Mouse (Mus musculus) lung, postnatal 4 days (tissue): Measurements from ENCODE around the gene Gsk3a.
A peak's percentile ranks its signal among the peaks of the same experiment; 100 is the strongest.

ENCODE experiments used
- DNase-seq, 2 experiments: peaks; one replicate each; pipeline ENCODE4 v3.0.0; 2021

Gene Gsk3a

GRCm38 (mm10) chr7:25219756-25220456 is 17.7 kb downstream of the Gsk3a start:
- DNase-seq: peak; percentile 95 to 96

DNA sequence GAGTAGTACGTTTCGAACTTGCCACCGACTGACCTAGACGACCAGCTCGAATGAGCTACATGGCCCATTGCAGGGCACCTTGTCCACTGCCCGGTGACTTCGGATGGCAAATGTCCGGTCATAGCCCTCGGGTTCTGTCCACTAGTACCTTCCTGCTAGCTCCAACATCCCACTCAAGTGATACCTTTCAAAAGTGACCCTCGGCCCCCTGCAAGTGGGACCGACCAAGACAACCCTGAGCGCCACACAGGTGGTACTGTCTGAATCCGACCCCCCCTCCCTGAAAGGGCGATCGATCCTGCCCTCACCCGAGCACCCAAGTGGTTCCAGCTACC is 18.3 kb downstream of the Gsk3a start:
- no peak for DNase-seq

- DNase-seq: peak; percentile 59 to 61
These were observed 18.8 kb downstream of the Gsk3a start for GRCm38 (mm10) chr7:25218705-25219415.

DNA sequence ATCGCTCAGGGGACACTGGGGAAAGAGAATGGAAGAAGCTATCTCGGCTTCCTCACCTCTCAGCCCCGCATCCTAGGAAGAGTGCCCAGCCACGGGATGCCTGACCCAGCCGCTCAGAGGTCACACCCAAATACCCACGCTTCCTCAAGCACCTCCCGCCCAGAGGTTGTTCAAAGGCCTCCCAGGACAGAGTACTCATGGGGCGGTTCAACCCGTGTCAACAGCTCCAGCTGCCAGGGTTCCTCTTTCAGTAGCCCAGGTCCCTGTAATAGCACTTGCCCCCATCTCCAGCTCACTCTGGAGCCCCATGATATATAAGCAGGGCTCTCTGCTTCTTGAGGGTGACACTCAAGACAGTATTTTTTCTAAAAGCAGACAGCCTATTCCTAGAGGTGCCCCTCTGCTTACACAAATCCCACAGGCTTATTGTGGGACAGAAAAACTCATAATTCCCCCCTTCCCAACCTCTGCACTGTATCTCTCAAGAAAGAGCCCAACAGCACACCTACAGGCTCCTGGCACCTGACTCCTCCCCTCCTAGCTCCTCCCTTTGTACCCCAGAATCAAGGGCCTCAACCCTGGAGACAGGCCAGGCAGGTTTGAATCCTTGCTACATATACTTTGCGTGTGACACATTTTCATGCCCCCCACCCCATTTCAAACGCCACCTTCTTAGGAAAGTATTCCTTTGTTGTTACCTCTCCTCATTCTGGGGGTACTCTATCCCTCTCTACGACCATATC is 19.8 kb downstream of the Gsk3a start:
- peak; percentile 38 to 50 for DNase-seq

GRCm38 (mm10) chr7:25214172-25214571 is 23.5 kb downstream of the Gsk3a start:
- DNase-seq: no peak

DNA sequence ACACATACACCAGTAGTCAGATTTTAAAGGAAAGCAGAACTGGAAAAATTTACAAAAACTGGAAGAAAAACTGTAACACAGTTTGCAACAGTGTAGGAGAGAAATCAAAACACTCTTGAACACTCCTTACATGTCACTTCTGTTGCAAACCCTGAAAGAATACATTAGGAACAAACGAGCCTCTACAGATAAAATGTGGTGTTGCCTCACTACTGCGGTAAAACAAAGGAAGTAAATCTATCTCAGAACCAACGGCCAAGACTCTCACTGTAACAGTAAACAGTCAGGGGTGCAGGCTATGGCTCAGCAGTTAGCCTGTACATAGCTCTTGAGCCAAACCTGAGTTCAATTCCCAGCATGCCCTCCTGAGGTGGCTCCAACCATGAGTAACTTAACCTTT is 24.6 kb downstream of the Gsk3a start:
- no peak for DNase-seq

GRCm38 (mm10) chr7:25210482-25210881 is 27.2 kb downstream of the Gsk3a start:
- no peak for DNase-seq

DNA sequence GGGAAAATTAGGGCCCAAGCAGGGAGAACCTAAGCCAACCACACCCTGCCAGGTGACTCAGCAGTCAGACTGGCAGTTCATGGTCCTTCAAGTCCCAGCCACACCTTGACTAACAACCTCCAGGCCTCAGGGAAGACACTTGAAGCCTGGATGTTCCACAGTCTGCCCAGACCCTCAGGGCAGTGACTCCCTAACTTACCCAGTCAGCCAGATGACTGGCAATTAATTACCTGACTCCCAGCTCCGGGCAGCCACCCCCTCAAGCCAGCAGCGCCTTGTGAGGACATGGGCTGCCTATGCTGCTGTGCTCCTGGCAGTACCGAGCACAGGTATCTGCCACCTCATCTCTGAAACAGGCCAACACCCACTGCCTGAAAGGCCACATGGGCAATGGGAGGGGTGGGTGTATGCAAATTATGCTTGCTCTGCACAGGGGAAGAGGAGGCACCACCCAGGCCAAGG is 28.5 kb downstream of the Gsk3a start:
- no peak for DNase-seq

DNA sequence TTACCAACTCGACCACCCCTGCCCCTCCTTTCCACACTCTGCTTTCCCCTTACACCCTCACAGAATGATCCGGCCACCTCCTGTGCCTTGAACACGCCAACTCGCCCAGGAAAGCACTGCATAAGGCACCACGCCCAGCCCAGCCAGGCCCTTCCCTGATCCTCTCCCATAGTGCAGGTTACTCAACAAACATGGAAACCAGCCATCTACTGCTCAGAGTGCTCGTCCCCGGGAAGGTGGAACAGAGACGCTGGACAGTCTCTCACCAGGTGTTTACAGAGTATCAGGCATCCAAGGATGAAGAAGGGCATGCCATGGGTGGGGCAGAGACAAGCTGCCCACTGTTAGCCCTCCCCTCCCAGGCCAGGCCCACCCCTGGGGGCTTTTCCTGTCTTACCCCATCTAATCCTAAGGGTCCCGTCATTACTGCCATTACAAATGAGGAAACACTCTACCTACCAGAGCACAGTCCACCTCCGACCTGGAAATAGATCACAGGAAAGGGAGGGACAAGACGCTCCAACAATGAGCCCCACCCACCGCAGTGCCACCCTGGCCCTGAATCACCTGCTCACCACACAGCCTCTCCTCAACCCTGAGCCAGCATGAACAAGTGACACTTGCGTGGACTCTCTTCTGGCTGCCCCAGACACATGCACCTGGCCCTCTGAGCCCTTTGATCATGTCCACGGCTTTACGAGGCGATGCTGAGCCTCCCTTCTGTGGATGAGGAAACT is 31.4 kb downstream of the Gsk3a start:
- peak in 1 of 2 experiments; percentile 21 for DNase-seq

DNA sequence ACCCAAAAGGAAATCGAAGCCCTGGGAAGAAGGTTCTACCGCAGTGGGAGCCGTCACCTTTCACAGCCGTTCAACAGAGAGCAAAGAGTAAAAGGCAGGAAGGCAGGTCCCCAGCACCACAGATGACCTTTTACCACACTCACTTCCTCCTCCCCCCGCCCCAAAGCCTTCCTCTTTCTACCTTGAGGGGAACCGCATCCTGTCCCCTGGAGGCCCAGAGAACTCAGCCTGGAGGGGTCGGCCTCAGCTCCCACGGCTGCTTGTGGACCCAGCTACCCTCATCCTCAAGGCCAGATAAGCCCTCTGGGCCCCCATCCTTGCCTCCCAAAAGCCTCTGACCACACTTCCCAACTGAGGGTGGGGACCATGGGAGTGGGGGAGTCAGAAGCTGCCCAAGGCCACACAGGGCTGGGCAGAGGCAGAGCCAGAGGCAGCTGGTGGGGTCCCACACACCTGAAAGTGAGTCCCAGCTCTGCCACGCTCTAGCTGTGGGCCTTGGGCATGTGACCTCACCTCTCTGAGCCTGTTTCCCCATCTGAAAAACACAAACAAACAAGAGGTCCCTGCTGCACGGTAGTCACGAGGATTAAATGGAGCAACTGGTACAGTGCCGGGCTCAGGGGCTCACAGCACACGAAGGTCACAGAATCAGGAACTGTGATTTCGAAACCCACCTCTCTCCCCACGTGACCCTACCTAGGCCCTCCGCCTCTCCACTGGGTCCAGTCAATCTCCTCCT is 32.1 kb downstream of the Gsk3a start:
- DNase-seq: peak; percentile 55 to 56

DNA sequence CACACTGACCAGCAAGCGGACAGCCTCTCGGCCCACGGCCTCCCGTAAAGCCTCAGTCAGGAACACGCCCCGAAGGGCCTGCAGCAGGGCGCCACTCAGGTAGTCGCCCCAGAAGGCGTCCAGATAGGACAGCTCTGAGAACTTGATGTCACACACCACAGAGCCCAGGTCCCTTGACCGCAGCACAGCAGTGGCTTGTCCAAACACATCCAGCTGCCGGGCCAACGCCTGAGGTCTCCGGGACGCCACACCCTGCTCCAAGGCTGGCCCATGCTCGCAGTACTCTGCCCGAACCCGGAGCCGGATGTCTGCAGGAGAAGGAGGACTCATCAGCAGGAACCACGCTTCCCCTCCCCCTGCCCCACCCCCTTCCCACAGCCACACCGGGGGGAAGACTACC is 34.0 kb downstream of the Gsk3a start:
- peak in 1 of 2 experiments; percentile 7 for DNase-seq

DNA sequence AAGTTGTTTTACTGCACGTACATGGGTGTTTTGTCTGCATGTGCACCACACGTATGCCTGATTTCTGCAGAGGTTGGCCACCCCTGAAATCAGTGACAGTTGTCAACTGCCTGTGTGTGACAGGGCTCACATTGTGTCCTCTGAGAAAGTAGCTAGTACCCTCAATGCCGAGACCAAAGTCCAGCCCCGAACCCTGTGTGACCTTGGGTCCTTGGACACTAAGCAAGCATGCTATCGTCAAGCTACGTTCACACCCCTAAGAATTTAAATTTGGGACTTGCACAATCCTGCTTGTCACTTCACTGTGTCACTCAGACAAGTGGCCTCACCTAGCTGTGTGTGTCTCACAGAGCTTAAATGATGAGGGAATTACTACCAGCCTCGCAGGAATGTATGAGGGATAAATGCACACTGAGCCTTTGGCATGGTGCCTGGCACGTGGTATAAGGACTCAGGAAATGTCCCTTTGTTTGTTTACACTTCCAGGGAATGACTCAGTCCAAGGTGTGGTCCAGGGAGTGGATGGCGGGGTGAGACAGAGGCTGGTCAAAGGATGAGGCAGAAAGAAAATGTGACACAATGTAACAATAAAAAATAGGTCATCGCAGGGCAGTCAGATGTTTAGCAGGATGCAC is 40.1 kb downstream of the Gsk3a start:
- peak; percentile 59 to 70 for DNase-seq

DNA sequence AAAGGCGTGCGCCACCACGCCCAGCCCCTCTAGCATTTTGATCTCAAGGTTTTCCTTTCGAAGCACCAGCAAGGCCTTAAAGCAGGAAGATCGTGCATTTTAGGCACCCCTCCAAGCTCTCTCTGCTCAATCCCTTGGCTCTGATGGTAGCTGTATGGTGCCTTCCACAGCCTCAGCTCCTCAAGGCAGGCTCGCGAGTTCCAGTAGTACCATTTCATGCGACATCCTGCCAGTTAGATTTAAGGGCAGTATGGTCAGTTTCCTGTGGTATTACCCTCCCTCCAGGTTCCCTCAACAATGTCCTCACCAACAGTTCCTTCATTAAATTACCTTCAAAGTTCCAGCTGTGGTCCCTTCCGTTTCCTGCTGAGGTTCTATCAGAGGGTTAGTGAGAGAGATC is 41.5 kb downstream of the Gsk3a start:
- DNase-seq: no peak

DNA sequence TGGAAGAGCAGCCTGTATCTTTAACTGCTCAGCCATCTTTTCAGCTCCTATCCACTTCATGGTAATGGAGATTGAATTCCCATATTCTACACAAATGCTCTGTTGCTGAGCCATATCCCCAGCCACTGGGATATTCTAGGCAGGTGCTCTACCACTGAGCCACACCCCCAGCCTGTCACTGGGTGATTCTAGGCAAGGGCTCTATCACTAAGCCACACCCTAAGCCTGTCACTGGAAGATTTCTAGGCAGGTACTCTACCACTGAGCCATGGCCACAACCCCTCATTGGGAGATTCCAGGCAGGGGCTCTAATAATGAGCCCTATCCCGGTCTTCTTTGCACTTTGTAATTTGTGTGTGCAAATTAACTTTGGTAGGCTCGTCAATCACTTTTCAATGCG is 42.5 kb downstream of the Gsk3a start:
- DNase-seq: no peak

DNA sequence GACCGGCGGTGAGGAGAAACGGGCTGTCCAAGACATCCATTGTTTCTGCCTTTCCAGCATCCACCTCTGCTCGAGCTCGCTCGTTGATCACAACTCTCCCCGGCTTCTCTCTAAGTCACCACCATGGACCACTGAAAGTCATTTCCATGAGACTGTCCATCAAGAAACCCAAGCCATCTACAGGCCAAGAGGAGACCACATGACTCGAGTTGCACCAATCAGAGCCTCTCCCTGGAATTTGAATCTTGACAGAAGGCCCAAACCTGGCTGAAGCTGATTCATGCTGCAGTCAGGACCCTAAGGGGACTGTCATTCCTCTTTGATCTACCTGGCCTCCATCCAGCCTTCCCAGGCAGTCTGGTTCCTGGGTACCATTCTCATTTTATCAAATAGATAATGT is 45.5 kb downstream of the Gsk3a start:
- no peak for DNase-seq

DNA sequence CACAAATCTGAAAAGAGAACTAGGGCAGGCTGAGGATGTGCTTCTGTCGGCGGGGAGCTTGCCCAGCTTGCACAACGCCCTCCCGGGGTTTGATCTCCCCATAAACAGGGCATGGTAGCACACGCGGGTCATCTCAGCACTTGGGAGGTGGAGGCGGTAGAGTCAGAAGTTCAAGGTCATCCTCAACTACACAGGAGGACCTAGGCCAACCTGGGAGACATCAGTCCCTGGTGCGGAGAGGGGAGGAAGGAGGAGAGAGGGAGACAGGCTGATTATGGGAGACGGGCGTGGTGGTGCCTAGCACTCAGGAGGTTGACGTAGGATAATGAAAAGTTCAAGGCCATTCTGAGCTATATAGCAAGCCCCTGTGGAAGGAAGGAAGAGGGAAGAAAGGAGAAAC is 46.8 kb downstream of the Gsk3a start:
- DNase-seq: no peak

GRCm38 (mm10) chr7:25187662-25188650 is 49.7 kb downstream of the Gsk3a start:
- DNase-seq: peak; percentile 83 to 90

- no peak for DNase-seq
These were observed 53.6 kb downstream of the Gsk3a start for GRCm38 (mm10) chr7:25184091-25184490.

DNA sequence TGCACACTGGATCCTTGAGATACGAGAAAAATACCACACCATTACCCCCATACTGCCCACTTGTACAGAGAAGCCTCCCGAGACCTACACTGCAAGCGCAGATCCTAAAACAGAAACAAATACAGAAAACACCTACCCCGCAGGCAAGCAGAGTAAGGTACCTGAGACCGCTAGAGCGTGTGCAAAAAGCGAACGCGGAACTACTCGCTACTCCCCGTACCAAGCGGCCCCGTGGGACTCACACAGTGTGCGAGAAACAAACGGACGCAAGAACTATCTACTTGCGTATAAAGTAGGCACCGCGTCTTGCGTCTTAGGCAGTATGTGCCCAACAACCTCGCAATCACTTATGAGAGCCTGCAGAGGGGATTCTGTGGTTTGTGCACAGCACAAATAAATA is 55.8 kb downstream of the Gsk3a start:
- no peak for DNase-seq

DNA sequence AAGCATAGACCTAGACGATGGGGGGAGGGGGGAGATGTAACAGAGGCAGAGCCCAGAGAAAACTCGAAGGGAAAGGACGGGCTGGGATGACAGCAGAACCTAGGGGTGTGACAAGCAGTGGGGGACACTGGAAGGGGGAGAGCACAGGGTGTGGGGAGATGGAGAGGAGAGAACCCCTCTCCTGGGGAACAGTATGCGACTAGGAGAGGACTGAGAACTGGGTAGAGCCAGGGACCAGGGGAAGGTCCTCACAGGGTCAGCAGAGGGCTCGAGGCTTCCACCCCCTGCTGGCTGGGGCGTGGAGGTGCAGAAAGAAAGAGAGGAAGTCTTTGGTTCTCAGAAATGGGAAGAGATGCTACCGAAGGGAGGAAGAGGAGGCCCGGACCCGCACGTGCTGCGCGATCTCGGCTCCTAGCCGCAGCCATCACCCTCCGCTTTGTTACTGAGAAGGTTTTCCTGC is 56.3 kb downstream of the Gsk3a start:
- peak; percentile 46 to 66 for DNase-seq

DNA sequence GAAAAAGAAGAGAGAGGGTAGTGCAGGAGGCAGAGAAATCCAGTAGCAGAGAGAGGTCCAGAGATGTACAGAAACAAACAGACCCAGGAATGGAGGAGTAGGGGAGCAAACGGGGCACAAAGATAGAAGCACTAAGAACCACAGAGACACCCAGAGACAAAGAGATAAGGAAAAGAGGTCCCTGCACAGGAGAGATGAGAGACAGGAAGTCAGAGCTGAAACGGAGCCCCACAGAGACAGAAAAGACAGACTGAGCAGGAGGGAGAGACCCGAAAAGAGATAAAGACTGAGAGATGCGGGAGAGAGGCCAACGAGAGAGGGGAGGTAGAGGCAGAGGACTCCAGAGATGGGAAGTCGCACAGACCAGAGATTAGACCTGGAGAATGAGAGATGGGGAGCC is 57.1 kb downstream of the Gsk3a start:
- DNase-seq: no peak
